Mouse (Mus musculus): ENCODE data around the gene Prox1. TPM values are rescaled to one million over a fixed set of nuclear protein-coding genes. Genes with fewer than 3 reads are reported as not detected.

Gene Prox1
- total RNA-seq (2014; fragmentation: Nextera tagmentation): not detected in 2 replicates
- 0.30 TPM in 1 of 2 replicates, not detected in the other for total RNA-seq (2017)

GRCm38 (mm10) chr1:190169911-190170818 is at the start of gene Prox1:
Prox1 (minus strand) TSS chr1:190170714.
- ATAC-seq (replicated peaks; ENCODE audit: low FRiP score, low TSS enrichment, poor library complexity, severe bottlenecking): 0 out of 2 replicates have a peak, but pooled peaks have one; percentile 31

- ATAC-seq (replicated peaks; ENCODE audit: low FRiP score, low TSS enrichment, poor library complexity, severe bottlenecking): no peak
Measured at GRCm38 (mm10) chr1:190216621-190217020, 46.1 kb upstream of the Prox1 start.

- no peak for ATAC-seq (replicated peaks; ENCODE audit: low FRiP score, low TSS enrichment, poor library complexity, severe bottlenecking)
Measured at GRCm38 (mm10) chr1:190214626-190215025, 44.1 kb upstream of the Prox1 start.

- ATAC-seq (replicated peaks; ENCODE audit: low FRiP score, low TSS enrichment, poor library complexity, severe bottlenecking): no peak
Measured at GRCm38 (mm10) chr1:190213175-190213574, 42.7 kb upstream of the Prox1 start.

GRCm38 (mm10) chr1:190207246-190207645 is 36.7 kb upstream of the Prox1 start:
- ATAC-seq (replicated peaks; ENCODE audit: low FRiP score, low TSS enrichment, poor library complexity, severe bottlenecking): no peak

- no peak for ATAC-seq (replicated peaks; ENCODE audit: low FRiP score, low TSS enrichment, poor library complexity, severe bottlenecking)
Measured at GRCm38 (mm10) chr1:190205691-190206090, 35.2 kb upstream of the Prox1 start.

GRCm38 (mm10) chr1:190204378-190205070 is 34.0 kb upstream of the Prox1 start:
- no peak for ATAC-seq (replicated peaks; ENCODE audit: low FRiP score, low TSS enrichment, poor library complexity, severe bottlenecking)

GRCm38 (mm10) chr1:190201696-190202095 is 31.2 kb upstream of the Prox1 start:
- ATAC-seq (replicated peaks; ENCODE audit: low FRiP score, low TSS enrichment, poor library complexity, severe bottlenecking): no peak

GRCm38 (mm10) chr1:190200996-190201395 is 30.5 kb upstream of the Prox1 start:
- ATAC-seq (replicated peaks; ENCODE audit: low FRiP score, low TSS enrichment, poor library complexity, severe bottlenecking): no peak

- ATAC-seq (replicated peaks; ENCODE audit: low FRiP score, low TSS enrichment, poor library complexity, severe bottlenecking): no peak
Measured at GRCm38 (mm10) chr1:190198247-190198646, 27.7 kb upstream of the Prox1 start.

- ATAC-seq (replicated peaks; ENCODE audit: low FRiP score, low TSS enrichment, poor library complexity, severe bottlenecking): no peak
Measured at GRCm38 (mm10) chr1:190192011-190192410, 21.5 kb upstream of the Prox1 start.

GRCm38 (mm10) chr1:190190231-190190965 is 19.9 kb upstream of the Prox1 start:
- no peak for ATAC-seq (replicated peaks; ENCODE audit: low FRiP score, low TSS enrichment, poor library complexity, severe bottlenecking)

- no peak for ATAC-seq (replicated peaks; ENCODE audit: low FRiP score, low TSS enrichment, poor library complexity, severe bottlenecking)
Measured at GRCm38 (mm10) chr1:190189125-190189524, 18.6 kb upstream of the Prox1 start.

GRCm38 (mm10) chr1:190186336-190186735 is 15.8 kb upstream of the Prox1 start:
- ATAC-seq (replicated peaks; ENCODE audit: low FRiP score, low TSS enrichment, poor library complexity, severe bottlenecking): no peak

GRCm38 (mm10) chr1:190185284-190185683 is 14.8 kb upstream of the Prox1 start:
- no peak for ATAC-seq (replicated peaks; ENCODE audit: low FRiP score, low TSS enrichment, poor library complexity, severe bottlenecking)

GRCm38 (mm10) chr1:190183574-190183973 is 13.1 kb upstream of the Prox1 start:
- no peak for ATAC-seq (replicated peaks; ENCODE audit: low FRiP score, low TSS enrichment, poor library complexity, severe bottlenecking)

- ATAC-seq (replicated peaks; ENCODE audit: low FRiP score, low TSS enrichment, poor library complexity, severe bottlenecking): no peak
Measured at GRCm38 (mm10) chr1:190181765-190182164, 11.3 kb upstream of the Prox1 start.

GRCm38 (mm10) chr1:190180861-190181260 is 10.3 kb upstream of the Prox1 start:
- ATAC-seq (replicated peaks; ENCODE audit: low FRiP score, low TSS enrichment, poor library complexity, severe bottlenecking): no peak

GRCm38 (mm10) chr1:190176961-190177360 is 6.4 kb upstream of the Prox1 start:
- ATAC-seq (replicated peaks; ENCODE audit: low FRiP score, low TSS enrichment, poor library complexity, severe bottlenecking): no peak
